Mouse (Mus musculus): ENCODE measurements at regions not wholly inside any gene's neighbourhood (a gene's known extent, or its start where the extent isn't known, plus 50 kb on each side); places are given as distances from the start of the nearest gene placed in this dataset.
A peak's percentile ranks its signal among the peaks of the same experiment; 100 is the strongest.

DNA sequence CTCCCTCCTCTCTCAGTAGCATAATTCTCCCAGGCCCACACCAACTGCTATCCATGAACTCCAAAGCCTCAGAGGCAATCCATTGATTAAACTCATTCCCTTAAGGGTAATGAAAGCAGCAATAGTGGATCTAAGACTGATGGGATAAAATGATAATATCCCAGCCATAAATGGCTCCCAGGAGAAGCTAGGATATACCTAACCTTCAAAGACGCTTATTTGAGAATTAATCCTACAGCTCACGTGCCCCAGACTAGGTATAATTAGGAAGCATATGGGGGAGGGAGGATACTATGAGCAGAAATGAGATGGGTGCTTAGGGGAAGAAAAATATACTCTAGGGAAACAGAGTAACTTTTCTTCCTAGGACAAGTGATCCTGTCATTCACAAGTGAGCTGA, 52.8 kb upstream of the Rnf32 start:
- DNase-seq (no peak), ATAC-seq (ENCODE audit: insufficient read depth) (no peak)
- no peaks in the 10 kb centered on the region for H3K36me3 ChIP-seq (ENCODE audit: insufficient read depth)
- H3K27ac ChIP-seq (ENCODE audit: low read depth), result no peak overlapping the region
- H3K9me3 ChIP-seq (ENCODE audit: low read depth, low read length), result no peaks in the 10 kb centered on the region
- no peak for TF ChIP-seq CTCF (IDR thresholded peaks at IDR 0.05; ENCODE audit: low read depth)
- no peaks in the 10 kb centered on the region for H3K4me1 ChIP-seq (ENCODE audit: insufficient read depth)
- H3K4me2 ChIP-seq, result no peak overlapping the region
- WGBS, result 81% methylated on average over 2 of the region's 2 CpGs
- no peak overlapping the region for H3K4me3 ChIP-seq (ENCODE audit: low read depth, low read length)
- no peak overlapping the region for H3K9ac ChIP-seq
- H3K27me3 ChIP-seq (ENCODE audit: insufficient read depth, low read length), result no peaks in the 10 kb centered on the region

DNA sequence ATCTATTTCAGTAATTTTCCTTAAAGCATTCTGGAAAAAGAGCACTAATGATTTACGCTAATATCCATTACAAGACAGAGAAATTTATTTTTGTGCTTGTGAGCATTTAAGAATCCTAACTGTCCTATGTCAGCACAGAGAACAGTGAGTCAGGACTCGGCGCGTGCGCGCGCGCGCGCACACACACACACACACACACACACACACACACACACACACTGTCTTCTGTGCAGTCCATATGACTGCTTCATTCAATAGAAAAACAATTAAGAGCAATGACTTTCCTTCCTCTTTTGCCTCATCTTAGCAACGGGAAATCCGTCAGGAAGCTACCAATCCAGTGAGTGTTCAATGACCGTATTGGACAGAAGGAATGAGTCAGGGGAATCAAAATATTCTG, 53.3 kb upstream of the Rnf32 start:
- no peak for TF ChIP-seq CTCF (IDR thresholded peaks at IDR 0.05; ENCODE audit: low read depth)
- H3K27me3 ChIP-seq (ENCODE audit: insufficient read depth, low read length), result no peaks in the 10 kb centered on the region
- no peak for ATAC-seq (ENCODE audit: insufficient read depth)
- no peaks in the 10 kb centered on the region for H3K4me1 ChIP-seq (ENCODE audit: insufficient read depth)
- H3K9me3 ChIP-seq (ENCODE audit: low read depth, low read length), result no peaks in the 10 kb centered on the region
- no peak overlapping the region for H3K4me3 ChIP-seq (ENCODE audit: low read depth, low read length)
- DNase-seq, result no peak
- H3K4me2 ChIP-seq, result no peak overlapping the region
- WGBS, result 78% methylated on average over 13 of the region's 13 CpGs
- H3K9ac ChIP-seq, result no peak overlapping the region
- H3K36me3 ChIP-seq (ENCODE audit: insufficient read depth), result no peaks in the 10 kb centered on the region
- H3K27ac ChIP-seq (ENCODE audit: low read depth), result no peak overlapping the region

- Histone ChIP-seq H3K27me3 (ENCODE audit: insufficient read depth, low read length) (no peaks in the 10 kb centered on the region), H3K4me2 (no peak overlapping the region), H3K36me3 (ENCODE audit: insufficient read depth) (no peaks in the 10 kb centered on the region), H3K9ac (no peak overlapping the region), H3K4me3 (ENCODE audit: low read depth, low read length) (no peak overlapping the region), H3K27ac (ENCODE audit: low read depth) (no peak overlapping the region), H3K4me1 (ENCODE audit: insufficient read depth) (no peaks in the 10 kb centered on the region), H3K9me3 (ENCODE audit: low read depth, low read length) (no peaks in the 10 kb centered on the region)
- no peak for DNase-seq
- no peak for ATAC-seq (ENCODE audit: insufficient read depth)
- TF ChIP-seq CTCF (IDR thresholded peaks at IDR 0.05; ENCODE audit: low read depth), result no peak
- 54% methylated on average over 5 of the region's 5 CpGs for WGBS
Measured at GRCm38 (mm10) chr5:29137481-29137880, 58.3 kb upstream of the Rnf32 start.

DNA sequence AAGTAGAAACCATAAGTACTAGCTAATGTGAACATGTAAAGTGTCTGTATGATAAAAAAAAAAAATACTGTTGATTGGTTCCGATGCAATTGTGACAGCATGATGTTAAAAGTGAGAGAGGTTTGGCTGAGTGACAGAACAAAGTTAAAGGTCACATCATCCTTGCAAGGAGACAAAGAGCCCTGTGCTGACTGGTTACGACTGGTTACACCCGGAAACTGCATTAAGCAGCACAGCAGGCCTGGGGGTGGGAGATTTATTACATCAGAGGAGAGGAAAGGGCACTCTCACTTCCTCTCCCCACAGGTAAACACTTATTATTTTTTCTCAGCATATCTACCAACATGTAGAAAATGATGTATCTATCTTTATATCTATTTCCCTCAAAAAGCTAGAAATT, 63.5 kb upstream of the Rnf32 start:
- H3K4me2 ChIP-seq, result no peak overlapping the region
- no peak overlapping the region for H3K4me3 ChIP-seq (ENCODE audit: low read depth, low read length)

DNA sequence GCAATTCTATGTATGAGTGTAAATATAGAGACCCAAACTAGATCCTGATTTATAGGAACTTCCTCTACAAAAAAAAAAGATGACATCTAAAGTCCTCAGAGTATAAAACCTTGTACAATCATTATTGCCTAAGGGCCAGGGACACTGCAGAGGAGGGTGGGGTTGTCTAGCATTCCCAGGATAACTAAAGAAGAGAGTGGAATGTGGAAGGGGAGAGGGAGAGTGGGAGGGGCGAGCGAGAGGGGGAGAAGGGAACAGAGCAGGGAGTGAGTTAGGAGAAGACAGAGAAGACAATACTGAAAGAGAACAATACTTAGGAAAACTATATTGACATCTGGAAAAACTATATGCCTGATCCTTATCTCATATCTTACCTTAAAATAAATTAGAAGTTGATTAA, 64.0 kb upstream of the Rnf32 start:
- 35% methylated on average over 2 of the region's 2 CpGs for WGBS
- no peak for DNase-seq
- no peak overlapping the region for H3K27ac ChIP-seq (ENCODE audit: low read depth)
- H3K9ac ChIP-seq, result no peak overlapping the region
- TF ChIP-seq CTCF (IDR thresholded peaks at IDR 0.05; ENCODE audit: low read depth), result no peak
- no peak overlapping the region for H3K4me3 ChIP-seq (ENCODE audit: low read depth, low read length)
- no peaks in the 10 kb centered on the region for H3K4me1 ChIP-seq (ENCODE audit: insufficient read depth)
- H3K9me3 ChIP-seq (ENCODE audit: low read depth, low read length), result no peaks in the 10 kb centered on the region
- no peak for ATAC-seq (ENCODE audit: insufficient read depth)
- no peak overlapping the region for H3K4me2 ChIP-seq
- no peaks in the 10 kb centered on the region for H3K27me3 ChIP-seq (ENCODE audit: insufficient read depth, low read length)
- H3K36me3 ChIP-seq (ENCODE audit: insufficient read depth), result no peaks in the 10 kb centered on the region

More for the DNA sequence above, 63.5 kb upstream of the Rnf32 start:
- H3K27me3 ChIP-seq (ENCODE audit: insufficient read depth, low read length), result no peaks in the 10 kb centered on the region
- no peak for ATAC-seq (ENCODE audit: insufficient read depth)
- H3K27ac ChIP-seq (ENCODE audit: low read depth), result no peak overlapping the region
- H3K9ac ChIP-seq, result no peak overlapping the region
- no peak for TF ChIP-seq CTCF (IDR thresholded peaks at IDR 0.05; ENCODE audit: low read depth)
- DNase-seq, result peak; percentile 14
- no peaks in the 10 kb centered on the region for H3K9me3 ChIP-seq (ENCODE audit: low read depth, low read length)
- no peaks in the 10 kb centered on the region for H3K4me1 ChIP-seq (ENCODE audit: insufficient read depth)
- H3K36me3 ChIP-seq (ENCODE audit: insufficient read depth), result no peaks in the 10 kb centered on the region
- WGBS, result 19% methylated on average over 3 of the region's 3 CpGs

DNA sequence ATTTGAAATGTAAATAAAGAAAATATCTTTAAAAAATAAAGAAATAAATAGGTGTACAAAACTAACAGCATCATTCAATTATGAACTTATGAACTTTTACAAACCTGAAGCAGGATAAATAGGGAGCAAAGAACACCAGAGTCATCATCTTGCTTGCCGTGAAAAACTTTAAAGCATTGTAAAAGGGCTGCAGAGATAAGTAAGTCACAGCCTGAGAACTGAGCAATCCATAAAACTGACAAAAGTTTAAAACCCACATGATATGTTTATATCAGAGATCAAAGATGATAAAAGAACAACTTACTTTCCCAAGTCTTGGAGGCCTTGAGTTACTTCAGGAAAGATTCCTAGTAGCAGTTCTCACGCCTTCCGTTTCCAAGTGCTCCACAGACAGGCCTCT, 66.1 kb upstream of the Rnf32 start:
- Histone ChIP-seq H3K9me3 (ENCODE audit: low read depth, low read length) (no peaks in the 10 kb centered on the region), H3K27ac (ENCODE audit: low read depth) (no peak overlapping the region), H3K9ac (no peak overlapping the region), H3K27me3 (ENCODE audit: insufficient read depth, low read length) (no peaks in the 10 kb centered on the region), H3K4me3 (ENCODE audit: low read depth, low read length) (no peak overlapping the region), H3K4me2 (no peak overlapping the region), H3K36me3 (ENCODE audit: insufficient read depth) (no peaks in the 10 kb centered on the region), H3K4me1 (ENCODE audit: insufficient read depth) (no peaks in the 10 kb centered on the region)
- 61% methylated on average over 3 of the region's 3 CpGs for WGBS
- ATAC-seq (ENCODE audit: insufficient read depth), result no peak
- DNase-seq, result no peak
- TF ChIP-seq CTCF (IDR thresholded peaks at IDR 0.05; ENCODE audit: low read depth), result no peak

DNA sequence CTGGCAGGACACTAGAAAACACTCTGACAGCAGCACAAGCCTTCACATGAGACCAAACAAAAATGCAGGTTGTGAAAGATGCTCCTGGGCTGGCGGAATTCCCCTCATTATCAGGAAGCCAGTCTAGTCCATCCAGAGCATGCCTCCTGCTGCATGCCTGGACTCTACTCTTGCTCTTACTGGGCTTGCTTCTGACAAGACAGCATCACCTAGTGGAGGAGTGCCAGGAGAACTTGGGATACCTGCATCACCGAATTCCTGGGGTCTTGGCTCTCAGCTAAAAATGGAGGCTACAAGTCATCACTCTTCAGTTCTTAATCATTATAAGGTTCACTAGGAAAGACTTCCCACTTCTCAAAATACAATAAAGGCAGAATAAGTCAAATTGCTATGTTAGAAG, 78.8 kb upstream of the Rnf32 start:
- peak; percentile 29 for TF ChIP-seq CTCF (IDR thresholded peaks at IDR 0.05; ENCODE audit: low read depth)
- 50% methylated on average over 2 of the region's 2 CpGs for WGBS

GRCm38 (mm10) chr5:29112531-29112930, 83.3 kb upstream of the Rnf32 start:
- Histone ChIP-seq H3K4me3 (ENCODE audit: low read depth, low read length) (no peak overlapping the region), H3K27ac (ENCODE audit: low read depth) (no peak overlapping the region), H3K9me3 (ENCODE audit: low read depth, low read length) (no peaks in the 10 kb centered on the region), H3K27me3 (ENCODE audit: insufficient read depth, low read length) (no peaks in the 10 kb centered on the region), H3K4me2 (no peak overlapping the region), H3K4me1 (ENCODE audit: insufficient read depth) (no peaks in the 10 kb centered on the region), H3K9ac (no peak overlapping the region), H3K36me3 (ENCODE audit: insufficient read depth) (no peaks in the 10 kb centered on the region)
- DNase-seq, result no peak
- no peak for ATAC-seq (ENCODE audit: insufficient read depth)
- TF ChIP-seq CTCF (IDR thresholded peaks at IDR 0.05; ENCODE audit: low read depth), result no peak

More for the DNA sequence above, 78.8 kb upstream of the Rnf32 start:
- no peaks in the 10 kb centered on the region for H3K36me3 ChIP-seq (ENCODE audit: insufficient read depth)
- DNase-seq (no peak), ATAC-seq (ENCODE audit: insufficient read depth) (no peak)
- no peak overlapping the region for H3K9ac ChIP-seq
- H3K4me2 ChIP-seq, result no peak overlapping the region
- H3K4me3 ChIP-seq (ENCODE audit: low read depth, low read length), result no peak overlapping the region
- no peaks in the 10 kb centered on the region for H3K9me3 ChIP-seq (ENCODE audit: low read depth, low read length)
- no peaks in the 10 kb centered on the region for H3K27me3 ChIP-seq (ENCODE audit: insufficient read depth, low read length)
- H3K27ac ChIP-seq (ENCODE audit: low read depth), result no peak overlapping the region
- no peaks in the 10 kb centered on the region for H3K4me1 ChIP-seq (ENCODE audit: insufficient read depth)

Measured in lung, embryonic 14.5 days (tissue).